Mouse (Mus musculus): ENCODE measurements at regions not wholly inside any gene's neighbourhood (a gene's known extent, or its start where the extent isn't known, plus 50 kb on each side); places are given as distances from the start of the nearest gene placed in this dataset.

DNA sequence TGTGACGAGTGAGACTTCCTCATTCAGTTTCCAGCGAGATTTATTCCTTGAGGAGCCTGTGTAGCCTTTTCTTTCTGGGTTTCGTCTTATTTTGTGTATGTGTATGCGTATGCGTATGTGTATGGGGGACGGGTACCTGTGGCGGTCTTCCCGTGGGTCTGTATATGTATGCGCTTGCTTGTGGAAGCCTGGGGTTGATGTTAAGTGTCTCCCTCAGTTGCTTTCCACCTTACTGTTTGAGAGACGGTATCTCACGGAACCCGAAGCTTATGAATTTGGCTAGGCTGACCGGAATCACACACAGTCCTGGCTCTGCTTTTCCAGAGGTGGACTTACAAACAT, 87.1 kb downstream of the Ankrd50 start:
- DNase-seq (ENCODE audit: low spot score) = no peak

DNA sequence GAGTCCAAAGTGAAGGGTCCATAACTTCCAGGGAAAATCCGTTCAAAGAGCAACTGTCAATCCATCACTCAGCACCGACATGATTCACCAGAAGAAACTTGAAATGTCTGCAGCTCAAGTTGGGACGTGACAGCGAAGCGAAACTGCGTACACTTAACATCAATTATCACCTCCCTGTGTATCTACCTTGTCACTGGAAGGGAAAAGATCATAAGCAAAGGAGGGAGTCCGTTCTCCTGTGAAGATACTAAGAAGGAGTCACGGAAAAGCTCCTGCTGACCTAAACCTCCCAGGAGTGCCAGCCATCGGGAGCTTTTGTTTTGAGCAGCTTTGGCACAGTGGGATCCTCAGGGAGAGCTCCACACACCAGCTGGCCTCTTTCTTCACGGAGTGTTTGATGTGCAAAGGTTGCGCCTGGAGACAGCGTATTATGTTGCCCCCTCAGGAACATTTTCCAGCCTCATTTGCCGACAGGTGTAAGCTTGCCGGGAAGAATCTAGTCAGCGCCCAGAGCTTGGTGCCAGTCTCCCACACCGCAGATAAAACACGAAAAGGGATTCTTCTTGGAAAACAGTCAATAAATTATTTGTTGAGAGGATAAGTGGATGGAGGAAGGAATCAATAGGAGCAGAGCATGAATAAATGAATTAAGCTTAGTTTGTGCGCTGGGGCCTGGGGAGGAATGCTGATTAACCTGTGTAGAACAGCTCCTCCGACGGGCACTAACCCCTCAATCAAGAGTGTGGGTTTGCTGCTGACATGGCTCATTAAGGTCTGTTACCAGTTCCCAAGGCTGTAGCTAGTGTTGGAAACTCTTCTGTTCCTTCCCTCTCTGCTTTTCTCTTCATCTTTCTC, 87.7 kb downstream of the Ankrd50 start:
- no peak for DNase-seq (ENCODE audit: low spot score)

DNA sequence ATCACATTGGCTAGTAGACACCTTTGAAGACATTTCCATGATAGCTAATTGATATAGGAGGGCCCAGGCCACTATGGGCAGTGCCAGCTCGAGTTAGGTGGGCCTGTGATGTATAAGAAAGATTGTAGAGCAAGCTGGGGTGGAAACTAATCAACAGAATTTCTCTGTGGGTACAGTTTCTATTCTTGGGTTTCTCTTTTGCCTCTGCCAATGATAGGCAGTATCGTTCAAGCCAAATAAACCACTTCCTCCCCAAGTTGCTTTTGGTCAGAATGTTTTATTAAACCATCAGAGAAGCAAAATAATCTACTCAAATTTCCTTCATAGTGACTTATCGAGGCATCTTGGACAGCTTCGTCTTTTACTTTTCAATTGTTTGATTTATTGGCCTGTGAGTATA, 90.3 kb downstream of the Ankrd50 start:
- no peak for DNase-seq (ENCODE audit: low spot score)

DNA sequence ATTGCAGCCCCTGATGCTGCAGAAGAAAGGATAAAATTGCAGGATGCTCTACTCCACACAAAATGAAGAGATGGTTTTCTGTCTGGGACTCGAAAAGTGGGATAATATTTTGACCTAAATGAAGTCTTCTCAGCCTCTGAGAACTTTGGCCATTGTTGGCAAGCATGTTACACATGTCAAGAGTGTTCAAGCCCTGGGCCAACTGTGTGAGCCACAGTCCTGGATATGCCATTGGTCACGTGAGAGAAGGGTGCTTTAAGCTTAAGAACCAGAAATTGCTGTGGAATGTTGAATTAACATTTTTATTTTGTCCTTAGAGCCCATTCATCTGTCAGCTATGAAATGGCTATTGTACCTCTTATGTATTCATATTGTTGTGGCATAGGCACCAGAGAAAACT, 95.0 kb downstream of the Ankrd50 start:
- no peak for DNase-seq (ENCODE audit: low spot score)

DNA sequence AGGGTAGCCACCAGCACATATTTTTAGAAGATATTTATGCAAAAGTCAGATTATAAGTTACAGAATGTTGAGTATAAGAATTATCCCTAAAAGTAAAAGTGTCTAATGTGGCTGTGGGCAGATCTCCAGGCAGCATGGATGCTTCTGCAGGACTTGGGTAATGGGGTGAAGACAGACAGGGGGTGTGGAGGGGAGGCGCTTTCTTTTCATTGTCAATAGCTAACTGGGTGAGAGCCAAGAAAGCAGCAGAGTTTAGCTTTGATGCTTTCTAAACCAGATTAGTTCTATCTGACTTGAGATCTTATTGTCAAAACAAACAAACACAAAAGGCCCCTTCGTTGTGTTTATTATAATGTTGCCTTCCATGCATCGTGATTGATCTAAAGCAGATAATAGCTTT, 95.7 kb downstream of the Ankrd50 start:
- no peak for DNase-seq (ENCODE audit: low spot score)

DNA sequence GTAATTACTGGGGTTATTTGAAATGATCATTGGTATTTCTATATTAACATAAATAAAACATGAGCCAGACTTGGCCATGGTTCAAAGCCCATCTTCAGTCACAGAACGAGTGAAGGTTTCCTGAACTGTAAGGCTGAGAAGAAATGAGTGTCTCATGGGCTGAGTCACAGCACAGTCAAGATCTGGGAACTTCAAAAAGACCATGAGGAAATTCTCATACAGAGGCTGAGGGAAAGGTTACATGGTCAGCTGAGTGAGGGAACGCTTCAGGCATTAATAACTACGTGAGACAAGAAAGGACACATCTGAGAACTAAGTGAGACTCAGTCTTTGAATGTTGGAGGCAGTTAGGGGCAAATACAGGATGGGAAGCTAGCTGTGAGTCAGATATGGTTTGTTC, 101.9 kb downstream of the Ankrd50 start:
- DNase-seq (ENCODE audit: low spot score) = no peak

DNA sequence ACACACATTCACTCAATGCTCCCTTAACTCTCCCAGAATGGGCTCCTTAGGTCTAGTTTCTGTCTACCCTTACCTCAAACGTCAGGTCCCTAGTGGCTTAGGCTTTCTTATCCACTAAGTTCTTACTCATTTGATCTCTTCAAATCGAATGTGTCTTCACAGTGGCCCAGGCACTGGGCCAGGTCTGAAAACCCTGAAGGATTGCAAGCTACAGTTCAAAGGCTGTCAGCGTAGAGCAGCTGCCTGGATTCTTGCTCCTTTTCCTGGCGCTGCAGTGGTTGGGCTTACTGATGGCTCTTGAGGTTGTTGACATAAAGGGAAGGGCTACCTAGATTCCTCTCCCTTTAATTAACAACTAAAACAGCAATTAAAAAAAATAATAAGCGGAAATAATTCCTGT, 103.0 kb downstream of the Ankrd50 start:
- no peak for DNase-seq (ENCODE audit: low spot score)

DNA sequence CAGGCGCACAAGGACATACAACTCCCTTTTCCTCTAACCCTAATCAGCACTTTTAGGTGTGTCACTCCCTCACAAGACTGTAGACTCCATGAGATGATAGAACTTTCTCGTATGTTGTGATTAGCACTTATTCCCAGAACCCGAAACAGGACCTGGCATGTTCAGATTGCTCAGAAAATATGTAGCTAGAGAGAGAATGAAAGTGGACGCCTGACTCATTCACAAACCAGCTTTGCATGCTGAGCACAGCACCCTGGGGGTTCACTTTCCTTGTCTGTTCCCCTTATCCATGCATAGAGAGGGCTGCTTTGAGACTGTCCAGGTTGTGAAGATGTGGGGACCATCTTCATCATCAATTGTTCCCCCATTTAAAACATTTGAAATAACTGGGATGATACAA, 111.0 kb downstream of the Ankrd50 start:
- no peak for DNase-seq (ENCODE audit: low spot score)

DNA sequence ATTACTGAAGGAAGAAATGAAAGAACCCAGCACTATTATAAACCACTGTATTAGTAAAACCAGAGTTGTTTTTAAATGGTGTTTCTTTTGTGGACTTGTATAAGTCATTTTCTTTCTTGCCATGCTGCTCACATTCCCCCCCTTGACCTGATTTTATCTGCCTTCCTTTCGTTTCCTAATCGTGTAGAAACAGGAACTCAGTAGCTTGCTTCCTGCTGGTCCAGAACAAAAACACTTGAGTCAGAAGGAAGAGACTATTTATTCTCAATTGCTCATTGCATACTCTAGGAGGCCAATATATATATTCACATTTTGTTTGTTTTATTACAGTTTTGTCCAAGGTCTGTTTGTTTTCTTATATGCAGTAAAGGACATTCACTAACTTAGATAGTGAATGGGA, 112.9 kb downstream of the Ankrd50 start:
- DNase-seq (ENCODE audit: low spot score) = no peak

DNA sequence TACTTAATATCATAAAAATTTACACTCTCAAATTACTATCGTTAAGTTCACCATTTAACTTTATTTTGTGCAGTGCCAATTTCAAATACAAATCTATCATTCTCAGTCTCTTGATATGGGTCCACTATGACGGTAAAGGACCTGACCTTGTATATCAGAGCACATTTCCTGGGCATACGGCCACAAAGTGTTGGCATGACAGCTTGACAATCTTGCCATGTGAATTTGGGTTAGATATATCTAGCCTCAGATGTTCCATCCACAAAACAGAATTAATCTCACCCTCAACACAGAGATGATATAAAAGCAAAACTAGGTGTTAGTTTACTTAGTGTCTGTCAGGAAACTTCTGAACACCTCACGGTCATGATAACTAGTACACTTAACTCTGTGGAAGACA, 120.8 kb downstream of the Ankrd50 start:
- no peak for DNase-seq (ENCODE audit: low spot score)

DNA sequence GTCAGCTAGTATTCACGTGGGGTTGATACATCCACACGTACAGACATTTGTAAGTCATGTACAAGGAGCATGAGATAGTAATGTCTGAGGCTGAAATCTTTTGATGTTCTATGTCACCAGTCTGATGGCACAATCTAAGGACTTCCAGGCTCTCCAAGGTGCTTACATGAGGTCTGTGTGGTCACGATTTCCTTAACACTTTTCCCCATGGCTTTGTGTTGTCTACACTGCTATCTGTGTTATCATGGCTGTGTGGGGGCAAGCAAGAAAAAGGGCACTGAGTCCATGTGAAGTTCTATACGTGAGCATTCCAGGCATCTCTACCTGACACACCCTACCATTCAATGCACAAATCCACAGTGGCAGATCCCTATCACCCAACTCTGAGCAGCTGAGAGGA, 123.2 kb downstream of the Ankrd50 start:
- DNase-seq (ENCODE audit: low spot score) = no peak

DNA sequence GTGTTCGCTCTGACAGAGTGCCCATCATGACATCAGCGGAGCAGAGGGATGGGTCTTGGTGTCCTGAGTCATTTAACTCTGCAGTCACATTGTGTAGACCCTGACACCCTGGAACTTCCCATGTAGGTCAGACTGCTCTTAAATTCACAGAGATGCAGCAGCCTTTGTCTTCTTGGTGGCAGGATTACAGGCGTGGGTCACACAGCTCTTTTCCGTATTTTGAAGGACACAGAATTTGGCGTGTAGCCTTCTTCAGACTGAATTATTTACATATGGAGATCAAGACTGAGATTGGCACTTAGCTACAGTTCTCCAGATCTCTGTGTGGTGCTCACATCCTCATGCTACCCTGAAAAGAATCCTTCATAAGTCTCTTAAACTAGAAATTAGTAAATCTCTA, 123.7 kb downstream of the Ankrd50 start:
- DNase-seq (ENCODE audit: low spot score) = no peak

DNA sequence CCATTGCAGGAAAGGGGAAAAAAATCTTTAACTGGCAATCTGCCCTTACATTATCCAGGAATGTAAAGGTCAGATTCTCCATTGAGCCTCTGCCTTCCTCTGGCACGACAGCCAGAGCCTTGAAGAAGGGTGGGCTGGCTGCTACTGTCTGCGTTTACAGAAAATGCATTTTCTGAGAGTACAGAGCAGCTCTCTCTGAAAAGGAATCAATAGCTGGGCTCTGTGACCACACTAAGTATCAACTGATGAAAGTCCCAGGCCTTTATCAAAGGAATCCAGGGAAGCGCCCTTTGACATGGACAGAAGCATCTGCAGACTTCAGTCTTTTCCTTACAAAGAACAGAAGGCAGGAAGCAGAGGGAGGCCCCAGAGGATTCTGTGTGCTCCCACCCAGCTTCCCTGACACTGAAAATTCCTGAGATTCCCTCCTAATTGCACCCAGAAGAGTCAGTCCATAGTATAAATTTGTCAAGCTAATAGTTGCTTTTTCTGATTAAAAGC, 124.2 kb downstream of the Ankrd50 start:
- no peak for DNase-seq (ENCODE audit: low spot score)

DNA sequence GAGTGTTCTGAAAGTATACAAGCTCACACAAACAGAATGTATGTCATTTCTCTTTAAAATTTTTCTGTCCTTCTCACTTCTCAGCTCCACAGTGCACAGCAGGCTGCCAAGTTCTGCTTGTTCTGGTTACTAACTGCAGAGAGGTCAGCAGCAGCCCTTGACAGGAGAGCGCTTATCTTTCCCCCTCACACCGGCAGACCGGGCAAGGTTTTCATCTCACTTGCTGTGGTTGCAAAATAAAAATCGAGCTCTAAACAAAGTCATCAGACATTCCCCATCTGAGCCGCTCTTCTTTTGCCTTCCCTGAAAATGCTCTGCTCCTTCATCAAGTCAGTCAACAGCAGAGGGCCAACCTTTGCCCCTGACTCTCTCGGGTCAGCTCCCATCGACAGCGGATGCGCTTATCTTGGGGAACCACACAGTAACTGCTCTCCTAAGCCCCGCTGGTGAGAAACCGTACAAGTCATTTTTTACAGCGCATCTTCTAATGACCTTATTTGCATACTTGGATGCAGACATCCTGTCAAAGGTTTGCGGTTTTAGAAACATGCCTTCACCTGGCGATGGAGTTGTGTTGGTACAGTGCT, 126.6 kb downstream of the Ankrd50 start:
- DNase-seq (ENCODE audit: low spot score) = no peak

DNA sequence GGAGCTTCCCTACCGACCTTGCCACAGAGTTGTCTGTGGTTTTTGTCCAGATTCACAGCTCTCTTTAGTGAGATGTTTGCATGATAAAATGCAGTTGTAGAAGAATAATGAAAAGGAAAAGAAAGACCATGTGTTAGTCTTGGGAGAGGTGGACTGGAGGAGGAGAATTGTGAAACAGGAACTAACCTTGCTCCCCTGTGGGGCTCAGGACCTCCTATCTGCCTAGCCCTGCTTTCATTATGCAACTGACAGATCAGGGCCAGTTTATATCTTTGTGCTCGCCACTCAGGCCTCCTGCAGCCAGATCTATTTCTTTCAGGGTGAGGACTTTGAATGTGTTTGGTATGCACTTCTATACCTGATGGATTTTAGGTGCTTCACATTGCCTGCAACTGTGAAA, 140.4 kb downstream of the Ankrd50 start:
- no peak for DNase-seq (ENCODE audit: low spot score)

DNA sequence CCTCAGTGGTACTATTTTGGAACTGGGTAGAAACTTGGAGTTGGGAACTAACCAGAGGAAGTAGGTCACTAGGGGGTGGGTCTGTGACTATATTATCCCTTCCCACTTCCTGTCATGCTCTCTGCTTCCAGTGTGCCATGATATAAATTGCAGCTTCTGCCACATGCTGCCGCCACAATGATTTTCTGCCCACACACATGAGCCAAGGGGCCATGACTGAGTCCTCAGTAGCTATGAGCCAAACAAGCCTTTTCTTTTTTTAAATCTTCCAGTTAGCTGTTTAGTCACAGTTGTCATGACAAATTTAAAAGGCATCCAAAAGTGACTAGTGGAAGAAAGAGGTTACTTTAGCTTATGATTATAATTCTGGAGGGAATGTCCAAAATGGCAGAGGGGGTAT, 143.0 kb downstream of the Ankrd50 start:
- DNase-seq (ENCODE audit: low spot score) = no peak

DNA sequence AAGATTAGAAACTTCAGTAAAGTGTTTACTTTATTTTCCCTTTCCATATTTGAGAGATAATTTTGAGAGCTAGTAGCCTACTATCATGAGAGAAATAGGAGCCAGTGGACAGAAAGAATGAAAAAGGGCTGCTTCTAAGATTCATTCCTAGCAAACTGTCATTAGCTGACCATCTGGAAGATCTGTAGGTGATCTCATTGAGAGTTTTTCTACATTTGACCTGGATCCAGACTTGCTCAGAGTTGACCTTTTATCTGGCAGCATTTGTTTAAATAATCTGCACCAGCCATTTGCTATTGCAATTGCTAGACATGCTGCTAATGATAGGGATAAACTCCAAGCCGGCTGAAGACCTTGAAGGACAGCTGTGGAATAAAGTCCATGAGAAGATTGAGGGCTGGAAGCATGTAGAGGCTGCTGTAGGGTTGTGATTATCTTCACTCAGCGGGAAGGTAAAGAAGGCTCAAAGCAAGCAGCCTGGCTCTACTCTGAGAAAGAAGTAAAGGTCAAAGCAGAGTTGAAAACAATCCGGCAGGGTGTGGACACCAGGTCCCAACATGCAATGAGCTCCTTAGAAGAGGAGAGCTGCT, 151.2 kb downstream of the Ankrd50 start:
- no peak for DNase-seq (ENCODE audit: low spot score)

DNA sequence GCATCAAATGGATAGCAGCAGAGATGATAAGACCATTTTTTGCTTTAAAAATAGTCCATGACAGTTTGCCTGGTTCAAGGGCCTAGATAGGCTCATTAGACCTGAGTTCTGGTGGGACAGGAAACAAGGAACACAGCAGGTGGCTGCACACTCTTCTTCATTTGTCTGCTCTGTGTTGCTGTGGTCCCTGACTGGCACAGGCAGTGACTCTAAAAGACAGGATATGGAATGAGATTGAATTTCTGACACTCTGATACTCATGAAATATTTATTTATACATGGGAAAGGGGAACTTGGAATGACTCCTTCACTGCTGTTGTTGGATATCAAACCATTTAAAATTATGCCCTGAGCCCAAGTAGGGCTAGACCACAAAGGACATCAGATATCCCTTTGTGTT, 153.5 kb downstream of the Ankrd50 start:
- no peak for DNase-seq (ENCODE audit: low spot score)

DNA sequence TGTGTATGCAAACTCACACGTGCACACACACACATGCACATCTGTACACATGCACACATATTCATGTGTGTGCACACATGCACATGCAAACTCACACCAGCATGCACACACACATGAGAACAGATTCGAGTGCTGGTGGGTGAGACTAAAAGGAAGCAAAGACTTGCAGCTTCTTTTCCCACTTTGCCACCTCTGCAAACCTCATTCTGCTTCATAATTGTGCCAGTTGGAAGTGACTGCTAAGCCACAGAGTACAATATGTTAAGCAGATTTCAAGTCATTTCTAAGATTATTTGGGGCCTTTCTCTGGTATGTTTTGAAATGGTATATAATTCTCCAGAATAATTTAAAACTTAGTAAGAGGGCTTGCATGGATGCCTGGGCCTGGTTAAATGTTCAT, 157.4 kb downstream of the Ankrd50 start:
- no peak for DNase-seq (ENCODE audit: low spot score)

DNA sequence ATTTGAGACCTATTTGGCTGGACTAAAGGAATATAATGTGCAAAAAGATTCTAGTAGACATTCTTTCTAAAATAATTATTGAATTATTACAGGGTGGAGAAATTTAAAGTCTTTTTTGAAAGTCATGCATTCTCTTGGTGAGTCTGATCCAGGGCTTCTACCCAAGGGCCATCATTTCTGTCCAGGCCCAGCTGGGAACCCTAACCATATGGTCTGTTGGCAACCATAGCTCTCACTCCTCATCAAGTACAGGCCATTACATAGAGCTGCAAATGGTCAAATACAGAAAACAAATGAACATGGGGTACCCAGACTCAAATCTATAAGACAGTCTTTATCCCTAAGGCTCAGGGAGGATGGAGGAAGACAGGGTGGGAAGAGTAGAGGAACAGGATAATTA, 158.4 kb downstream of the Ankrd50 start:
- DNase-seq (ENCODE audit: low spot score) = no peak

DNA sequence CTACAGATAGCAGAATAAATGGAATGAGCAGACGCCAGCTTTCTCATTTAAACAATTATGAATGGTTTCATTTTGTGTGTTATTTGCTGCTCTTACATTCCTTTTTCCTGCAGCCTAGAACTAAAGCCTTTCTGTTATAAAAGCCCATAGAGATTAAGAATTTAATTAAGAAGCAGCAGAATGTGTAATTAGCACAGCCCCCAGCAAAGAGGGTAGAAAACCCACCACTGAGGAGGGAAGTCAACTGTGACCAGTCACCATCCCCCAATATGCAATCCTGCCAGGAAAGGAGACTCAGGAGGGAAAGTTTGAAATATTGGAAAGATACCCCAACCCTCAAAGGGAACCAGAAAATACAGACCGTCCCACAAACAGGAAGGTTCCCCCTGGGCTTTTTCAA, 160.0 kb downstream of the Ankrd50 start:
- DNase-seq (ENCODE audit: low spot score) = no peak

DNA sequence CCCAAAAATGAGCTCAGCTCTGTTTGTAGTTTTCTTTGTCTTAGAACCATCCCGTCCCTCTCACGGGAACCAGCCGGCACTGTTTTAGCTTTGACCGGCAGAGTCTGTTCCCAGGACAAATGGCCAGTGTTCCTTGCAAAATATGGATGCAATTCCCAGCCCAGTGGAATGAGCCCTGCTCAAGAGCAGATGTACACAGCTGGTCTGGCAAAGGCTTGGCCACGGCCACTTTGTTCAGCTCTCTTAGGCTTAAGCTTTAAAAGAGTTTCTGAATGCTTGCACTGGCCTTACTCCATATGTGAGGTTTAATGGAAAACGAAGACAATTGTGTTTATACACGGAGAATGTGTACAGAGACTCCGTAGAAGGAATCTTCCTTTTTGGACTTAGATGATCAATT, 162.2 kb downstream of the Ankrd50 start:
- DNase-seq (ENCODE audit: low spot score) = no peak

DNA sequence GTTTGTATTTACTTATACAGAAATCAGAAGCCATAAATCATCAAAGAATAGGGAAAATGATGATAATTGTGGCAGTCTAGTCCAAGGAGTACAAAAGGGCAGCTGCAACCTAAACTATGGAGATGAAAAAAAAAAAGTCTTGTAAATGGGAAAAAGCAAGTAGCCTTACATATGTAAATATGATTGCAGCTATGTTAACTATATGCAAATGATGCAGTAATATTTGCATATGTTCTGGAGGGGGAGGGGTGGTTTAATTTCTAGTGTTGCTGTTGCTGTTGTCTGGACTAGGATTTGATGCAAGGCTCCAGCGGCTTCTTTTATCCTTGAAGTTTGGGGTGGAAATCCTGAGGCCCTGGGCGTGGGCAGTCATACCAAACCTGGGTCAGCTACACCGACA, 163.0 kb downstream of the Ankrd50 start:
- DNase-seq (ENCODE audit: low spot score) = no peak

DNA sequence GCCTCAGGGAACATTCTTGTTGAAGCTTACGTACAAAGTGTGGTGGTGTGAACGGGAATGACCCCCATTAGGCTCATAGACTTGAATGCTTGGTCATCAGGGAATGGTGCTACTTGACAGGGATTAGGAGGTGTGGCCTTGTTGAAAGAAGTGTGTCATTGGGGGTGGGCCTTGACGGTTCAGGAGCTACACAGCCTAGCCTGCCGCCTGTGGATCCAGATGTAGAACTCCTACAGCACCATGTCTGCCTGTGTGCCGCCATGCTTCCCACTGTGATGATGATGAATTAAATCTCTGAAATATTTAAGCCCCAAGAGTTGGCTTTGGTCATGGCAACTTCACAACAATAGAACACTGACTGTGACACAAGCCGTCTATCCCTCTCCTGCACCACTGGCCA, 163.6 kb downstream of the Ankrd50 start:
- DNase-seq (ENCODE audit: low spot score) = no peak

Data from c-Kit-positive CD71-positive TER-119-positive erythroid progenitor cells, embryonic 14.5 days (primary cell).